In genomic region chr13:9765537-9765851, GRCm38 (mm10) we compare ENCODE assay signal across 7 mouse cellular contexts. TPM values are rescaled to one million over a fixed set of nuclear protein-coding genes. Genes with fewer than 3 reads are reported as not detected.
A peak's percentile ranks its signal among the peaks of the same experiment; 100 is the strongest.
DNase-seq lines count a peak whose midpoint lies in the region; ATAC-seq and TF ChIP-seq lines count a peak whose summit lies in the region.

No protein-coding gene starts in this region.

- ATAC-seq in forebrain, embryonic 12.5 days (ENCODE audit: low FRiP score): no peak
- ATAC-seq in limb, embryonic 14.5 days (ENCODE audit: low FRiP score, low read depth): no peak
- ATAC-seq in stomach, postnatal 0 days (ENCODE audit: low FRiP score, low TSS enrichment): no peak

- TF ChIP-seq POLR2A in limb, embryonic 14.5 days (IDR thresholded peaks at IDR 0.05; ENCODE audit: borderline replicate concordance, extremely low read depth, insufficient read depth, insufficient read length): no peak

- no peak for TF ChIP-seq CTCF in stomach, postnatal 0 days (IDR thresholded peaks at IDR 0.05; ENCODE audit: low read depth)

- WGBS in forebrain, embryonic 12.5 days: 7% methylated on average over 4 of the region's 4 CpGs
- WGBS in limb, embryonic 14.5 days: 2% methylated on average over 4 of the region's 4 CpGs
- 5% methylated on average over 4 of the region's 4 CpGs for WGBS in stomach, postnatal 0 days

- H3K4me1 ChIP-seq in forebrain, embryonic 12.5 days: peaks cover 40% of the 10 kb centered on the region
- H3K4me1 ChIP-seq in limb, embryonic 14.5 days (ENCODE audit: control insufficient read depth, insufficient read depth, low read length): peaks cover 19% of the 10 kb centered on the region
- no peaks in the 10 kb centered on the region; the same call in 1 of the 2 replicates for H3K4me1 ChIP-seq in stomach, postnatal 0 days (replicated peaks; ENCODE audit: control insufficient read depth, insufficient read depth)

- peak overlapping the region; percentile 73 for H3K4me2 ChIP-seq in forebrain, embryonic 12.5 days
- peak overlapping the region; percentile 78 for H3K4me2 ChIP-seq in limb, embryonic 14.5 days (replicated peaks; ENCODE audit: low read depth, low read length, severe bottlenecking)
- peak overlapping the region; percentile 74 for H3K4me2 ChIP-seq in stomach, postnatal 0 days (replicated peaks; ENCODE audit: low read depth)

- 0 out of 2 replicates have a peak, but pooled peaks cover 6% of the 10 kb centered on the region for H3K27me3 ChIP-seq in forebrain, embryonic 12.5 days
- no peaks in the 10 kb centered on the region for H3K27me3 ChIP-seq in limb, embryonic 14.5 days (ENCODE audit: control insufficient read depth, insufficient read depth, low read length)
- H3K27me3 ChIP-seq in stomach, postnatal 0 days (ENCODE audit: control insufficient read depth, insufficient read depth, low read length): no peaks in the 10 kb centered on the region

- H3K9me3 ChIP-seq in forebrain, embryonic 12.5 days: no peaks in the 10 kb centered on the region
- no peaks in the 10 kb centered on the region for H3K9me3 ChIP-seq in limb, embryonic 14.5 days (ENCODE audit: control insufficient read depth, low read length)
- H3K9me3 ChIP-seq in stomach, postnatal 0 days (ENCODE audit: control insufficient read depth, low read length): no peaks in the 10 kb centered on the region

- peak overlapping the region; percentile 99; the same call in 1 of the 2 replicates for H3K27ac ChIP-seq in forebrain, embryonic 12.5 days
- H3K27ac ChIP-seq in limb, embryonic 14.5 days (replicated peaks; ENCODE audit: low read depth, low read length): peak overlapping the region; percentile 100
- H3K27ac ChIP-seq in stomach, postnatal 0 days (replicated peaks): no peak overlapping the region

- no peaks in the 10 kb centered on the region for H3K36me3 ChIP-seq in forebrain, embryonic 12.5 days (replicated peaks)
- H3K36me3 ChIP-seq in limb, embryonic 14.5 days (ENCODE audit: control insufficient read depth, insufficient read depth, low read length): no peaks in the 10 kb centered on the region
- H3K36me3 ChIP-seq in stomach, postnatal 0 days (ENCODE audit: control insufficient read depth, insufficient read depth, low read length): no peaks in the 10 kb centered on the region

- peak overlapping the region; percentile 95 for H3K4me3 ChIP-seq in forebrain, embryonic 12.5 days (replicated peaks)
- peak overlapping the region; percentile 93 for H3K4me3 ChIP-seq in limb, embryonic 14.5 days (replicated peaks; ENCODE audit: low read length)
- H3K4me3 ChIP-seq in stomach, postnatal 0 days (ENCODE audit: low read depth, low read length): peak overlapping the region; percentile 92

- H3K9ac ChIP-seq in forebrain, embryonic 12.5 days: peak overlapping the region; percentile 100
- H3K9ac ChIP-seq in limb, embryonic 14.5 days (ENCODE audit: low read depth, low read length, severe bottlenecking): peak overlapping the region; percentile 100
- H3K9ac ChIP-seq in stomach, postnatal 0 days (ENCODE audit: low read length): no peak overlapping the region

- no peak for TF ChIP-seq EP300 in stomach, postnatal 0 days (optimal IDR thresholded peaks at IDR 0.05)

- DNase-seq in retina, postnatal 1 day: peak; percentile 26
- no peak for DNase-seq in retina, embryonic 14.5 days (ENCODE audit: low spot score)
- DNase-seq in limb, embryonic 14.5 days (ENCODE audit: low spot score): no peak
- no peak for DNase-seq in stomach, postnatal 0 days (ENCODE audit: low spot score)
- DNase-seq in cerebellum, adult 9-10 months: no peak
- no peak for DNase-seq in adrenal gland, postnatal 10 days

RNA-seq across cellular contexts. Expression of gene Zmynd11, which starts 0.4 kb away (rescaled TPM):
- 166 and 169 TPM in 2 replicates for polyA plus RNA-seq in forebrain, embryonic 12.5 days (2016; fragmentation: Nextera tagmentation; extraction: Ambion mirVana)
- polyA plus RNA-seq in limb, embryonic 14.5 days (2012; rRNA removed): 173 and 178 TPM in 2 replicates
- 138 and 143 TPM in 2 replicates for polyA plus RNA-seq in limb, embryonic 14.5 days (2014; fragmentation: Nextera tagmentation; extraction: Ambion mirVana)
- polyA plus RNA-seq in stomach, postnatal 0 days (2015; fragmentation: Nextera tagmentation; extraction: Ambion mirVana): 47.0 and 47.7 TPM in 2 replicates
- total RNA-seq in adrenal gland, postnatal 10 days (2021): 100 to 1,000 TPM; 106 to 127 TPM
